Comparison of ENCODE assay signal across 8 mouse cellular contexts in genomic region chr10:41293019-41293418, GRCm38 (mm10). TPM values are rescaled to one million over a fixed set of nuclear protein-coding genes. Genes with fewer than 3 reads are reported as not detected.
A peak's percentile ranks its signal among the peaks of the same experiment; 100 is the strongest.
DNase-seq lines count a peak whose midpoint lies in the region; ATAC-seq lines count a peak whose summit lies in the region.

No protein-coding gene starts in this region.

- peak overlapping the region; percentile 52 for H3K4me2 ChIP-seq in limb, embryonic 13.5 days (replicated peaks)

- H3K36me3 ChIP-seq in heart, embryonic 10.5 days: no peaks in the 10 kb centered on the region
- no peaks in the 10 kb centered on the region for H3K36me3 ChIP-seq in limb, embryonic 13.5 days

- H3K27me3 ChIP-seq in heart, embryonic 10.5 days (ENCODE audit: insufficient read depth, poor library complexity, severe bottlenecking): no peaks in the 10 kb centered on the region
- no peaks in the 10 kb centered on the region for H3K27me3 ChIP-seq in limb, embryonic 13.5 days

- no peaks in the 10 kb centered on the region for H3K9me3 ChIP-seq in heart, embryonic 10.5 days
- no peaks in the 10 kb centered on the region for H3K9me3 ChIP-seq in limb, embryonic 13.5 days

- peak; percentile 4 for DNase-seq in urinary bladder, postnatal 14 days (ENCODE audit: low spot score)
- no peak for DNase-seq in urinary bladder, postnatal 25 days (ENCODE audit: low spot score)
- DNase-seq in heart, embryonic 10.5 days (ENCODE audit: low spot score): peak; percentile 92
- DNase-seq in yolk sac, embryonic 10.5 days (ENCODE audit: low spot score): peak; percentile 65
- no peak for DNase-seq in layer of hippocampus, adult 8-10 months (ENCODE audit: low spot score in 2 of 2)
- no peak for DNase-seq in thymus, postnatal 10 days (ENCODE audit: low spot score in 2 of 2)
- DNase-seq in layer of hippocampus, postnatal 10 days (ENCODE audit: low spot score in 2 of 2): no peak

- peaks cover 41% of the 10 kb centered on the region for H3K4me1 ChIP-seq in heart, embryonic 10.5 days
- peaks cover 20% of the 10 kb centered on the region for H3K4me1 ChIP-seq in limb, embryonic 13.5 days

- ATAC-seq in limb, embryonic 13.5 days (ENCODE audit: low FRiP score, low read depth): peak; percentile 88

- peak overlapping the region; percentile 43 for H3K4me3 ChIP-seq in heart, embryonic 10.5 days
- H3K4me3 ChIP-seq in limb, embryonic 13.5 days: peak overlapping the region; percentile 4; the same call in 1 of the 2 replicates

- WGBS in heart, embryonic 10.5 days: under 1% methylated on average over 7 of the region's 7 CpGs
- WGBS in limb, embryonic 13.5 days: 2% methylated on average over 7 of the region's 7 CpGs

- H3K27ac ChIP-seq in heart, embryonic 10.5 days: peak overlapping the region; percentile 86
- H3K27ac ChIP-seq in limb, embryonic 13.5 days: peak overlapping the region; percentile 79

- H3K9ac ChIP-seq in limb, embryonic 13.5 days: peak overlapping the region; percentile 19; the same call in 1 of the 2 replicates

RNA-seq across cellular contexts. Expression of gene Fig4, which starts 10.0 kb away (rescaled TPM):
- 28.7 and 43.6 TPM in 2 replicates for polyA plus RNA-seq in heart, embryonic 10.5 days (2016; fragmentation: Nextera tagmentation; extraction: Ambion mirVana)
- 14.9 and 16.0 TPM in 2 replicates for polyA plus RNA-seq in limb, embryonic 13.5 days (2015; fragmentation: Nextera tagmentation; extraction: Ambion mirVana)
- 10 to 100 TPM; 30.6 to 34.7 (median 33.1) TPM for total RNA-seq in layer of hippocampus, adult 8-10 months (2022)
- 10 to 100 TPM; 36.4 to 36.5 TPM for total RNA-seq in layer of hippocampus, postnatal 10 days (2021)

RNA-seq across cellular contexts. Expression of gene Ak9, which starts 10.8 kb away (rescaled TPM):
- 0.03 and 0.06 TPM in 2 replicates for polyA plus RNA-seq in heart, embryonic 10.5 days (2016; fragmentation: Nextera tagmentation; extraction: Ambion mirVana)
- not detected in 2 replicates for polyA plus RNA-seq in limb, embryonic 13.5 days (2015; fragmentation: Nextera tagmentation; extraction: Ambion mirVana)
- total RNA-seq in layer of hippocampus, adult 8-10 months (2022): under 1 TPM; 0.17 to 0.45 (median 0.30) TPM
- total RNA-seq in layer of hippocampus, postnatal 10 days (2021): under 1 TPM; 0.62 to 0.69 TPM

Comparison
In these comparisons a context has a peak if more than half of its experiments do, and no peak if none do; other contexts are left out.
1. DNase-seq: peak in urinary bladder, postnatal 14 days (single experiment), heart, embryonic 10.5 days (single experiment) and yolk sac, embryonic 10.5 days (single experiment); none in urinary bladder, postnatal 25 days (single experiment), layer of hippocampus, adult 8-10 months (0 of 2), thymus, postnatal 10 days (0 of 2) and layer of hippocampus, postnatal 10 days (0 of 2).